Mouse (Mus musculus) heart, embryonic 10.5 days (tissue): ENCODE results near the gene Gm49510. TPM values are rescaled to one million over a fixed set of nuclear protein-coding genes. Genes with fewer than 3 reads are reported as not detected.

Experiments used
- microRNA-seq: library from miRNA; unstranded; fragments of <30 nt; microRNA quantifications from one replicate; pipeline ENCODE4, GENCODE M21; 2017
- polyA plus RNA-seq: library from polyadenylated mRNA; unstranded; fragments of >200 nt; fragmentation: Nextera tagmentation; extraction: Ambion mirVana; gene quantifications from 2 replicates; pipeline ENCODE4 v1.2.1, GENCODE M21; 2016

Gm49510 gene
- polyA plus RNA-seq, 1 experiment from 2014 or later: 0.11 TPM

Small RNA genes lying within 50 kb of the gene (microRNA-seq; reads per million reads assigned to microRNA genes)
- gene Mir6955: not detected

Other genes starting within 250 kb of the Gm49510 start
- gene Elfn2, start 180.9 kb upstream of the Gm49510 start, polyA plus RNA-seq: 0.02 TPM in 1 of 2 replicates, not detected in the other
- 5.5 and 10.3 TPM in 2 replicates for gene Mfng, start 126.2 kb upstream of the Gm49510 start, polyA plus RNA-seq
- 3.5 and 4.0 TPM in 2 replicates for gene Card10, start 96.6 kb upstream of the Gm49510 start, polyA plus RNA-seq
- 35.1 and 37.3 TPM in 2 replicates for gene Cdc42ep1, start 57.0 kb upstream of the Gm49510 start, polyA plus RNA-seq
- 2.2 TPM in 1 of 2 replicates, not detected in the other for gene Lgals2, start 44.1 kb upstream of the Gm49510 start, polyA plus RNA-seq
- 51.5 and 56.6 TPM in 2 replicates for gene Gga1, start 22.5 kb upstream of the Gm49510 start, polyA plus RNA-seq
- gene Sh3bp1, start 101 bp downstream of the Gm49510 start, polyA plus RNA-seq: 33.8 and 44.4 TPM in 2 replicates
- gene Pdxp, start 14.3 kb downstream of the Gm49510 start, polyA plus RNA-seq: 26.5 and 35.7 TPM in 2 replicates
- 427 and 466 TPM in 2 replicates for gene Lgals1, start 27.1 kb downstream of the Gm49510 start, polyA plus RNA-seq
- 45.8 and 70.0 TPM in 2 replicates for gene Nol12, start 35.3 kb downstream of the Gm49510 start, polyA plus RNA-seq
- 63.6 and 68.2 TPM in 2 replicates for gene Triobp, start 48.1 kb downstream of the Gm49510 start, polyA plus RNA-seq
- gene H1f0, start 128.8 kb downstream of the Gm49510 start, polyA plus RNA-seq: 195 and 250 TPM in 2 replicates
- 0.26 TPM in 1 of 2 replicates, not detected in the other for gene Galr3, start 142.2 kb downstream of the Gm49510 start, polyA plus RNA-seq
- gene Ankrd54, start 163.2 kb downstream of the Gm49510 start, polyA plus RNA-seq: 34.8 and 48.7 TPM in 2 replicates
- 201 and 226 TPM in 2 replicates for gene Eif3l, start 175.5 kb downstream of the Gm49510 start, polyA plus RNA-seq
- 13.1 and 14.5 TPM in 2 replicates for gene Micall1, start 209.2 kb downstream of the Gm49510 start, polyA plus RNA-seq
- 289 and 326 TPM in 2 replicates for gene Polr2f, start 241.3 kb downstream of the Gm49510 start, polyA plus RNA-seq
- 6.0 and 8.1 TPM in 2 replicates for gene 1700088E04Rik, start 241.6 kb downstream of the Gm49510 start, polyA plus RNA-seq